Mouse (Mus musculus): ENCODE data around the gene Faxc. TPM values are rescaled to one million over a fixed set of nuclear protein-coding genes. Genes with fewer than 3 reads are reported as not detected.

Gene Faxc
- polyA plus RNA-seq, 1 experiment from 2014 or later: 3.8 TPM

Other genes starting within 250 kb of the Faxc start
- gene Prdm13, start 245.4 kb upstream of the Faxc start, polyA plus RNA-seq (2015; fragmentation: Nextera tagmentation; extraction: Ambion mirVana): not detected in 2 replicates
- 36.8 and 37.4 TPM in 2 replicates for gene Ccnc, start 203.6 kb upstream of the Faxc start, polyA plus RNA-seq (2015; fragmentation: Nextera tagmentation; extraction: Ambion mirVana)
- gene Usp45, start 164.2 kb upstream of the Faxc start, polyA plus RNA-seq (2015; fragmentation: Nextera tagmentation; extraction: Ambion mirVana): 7.0 and 7.6 TPM in 2 replicates
- gene Tstd3, start 164.1 kb upstream of the Faxc start, polyA plus RNA-seq (2015; fragmentation: Nextera tagmentation; extraction: Ambion mirVana): 14.6 and 15.2 TPM in 2 replicates
- gene Pnisr, start 83.7 kb upstream of the Faxc start, polyA plus RNA-seq (2015; fragmentation: Nextera tagmentation; extraction: Ambion mirVana): 101 and 102 TPM in 2 replicates
- 16.7 and 17.5 TPM in 2 replicates for gene Coq3, start 51.7 kb upstream of the Faxc start, polyA plus RNA-seq (2015; fragmentation: Nextera tagmentation; extraction: Ambion mirVana)